Mouse (Mus musculus) frontal cortex, adult (tissue): ENCODE measurements at regions not wholly inside any gene's neighbourhood (a gene's known extent, or its start where the extent isn't known, plus 50 kb on each side); places are given as distances from the start of the nearest gene placed in this dataset.
A peak's percentile ranks its signal among the peaks of the same experiment; 100 is the strongest.

Source experiments
- ATAC-seq: cut with Nextera tagmentation; 2 replicates; pipeline ENCODE4 v1.9.2; 2017; ENCODE audit warnings: mild to moderate bottlenecking, moderate library complexity, mixed read lengths; ENCODE audit not compliant: low TSS enrichment

GRCm38 (mm10) chr5:100246709-100247108, 87.1 kb upstream of the Tmem150c start:
- no peak for ATAC-seq

GRCm38 (mm10) chr5:100244811-100245210, 85.2 kb upstream of the Tmem150c start:
- no peak for ATAC-seq

GRCm38 (mm10) chr5:100240876-100241275, 81.3 kb upstream of the Tmem150c start:
- 0 out of 2 replicates have a peak, but pooled peaks have one; percentile 62 for ATAC-seq

- ATAC-seq = no peak
Observed at GRCm38 (mm10) chr5:100239632-100240031, 80.0 kb upstream of the Tmem150c start.

- ATAC-seq = no peak
Observed at GRCm38 (mm10) chr5:100238287-100239036, 78.9 kb upstream of the Tmem150c start.

- no peak for ATAC-seq
Observed at GRCm38 (mm10) chr5:100237674-100238278, 78.2 kb upstream of the Tmem150c start.

- ATAC-seq = no peak
Observed at GRCm38 (mm10) chr5:100236277-100236676, 76.7 kb upstream of the Tmem150c start.

GRCm38 (mm10) chr5:100232076-100232475, 72.5 kb upstream of the Tmem150c start:
- no peak for ATAC-seq

GRCm38 (mm10) chr5:100231574-100231973, 72.0 kb upstream of the Tmem150c start:
- no peak; the same call in 1 of the 2 replicates for ATAC-seq

- ATAC-seq = no peak
Observed at GRCm38 (mm10) chr5:100230038-100230437, 70.4 kb upstream of the Tmem150c start.

- no peak for ATAC-seq
Observed at GRCm38 (mm10) chr5:100227888-100228287, 68.3 kb upstream of the Tmem150c start.

GRCm38 (mm10) chr5:100226571-100227235, 67.1 kb upstream of the Tmem150c start:
- no peak for ATAC-seq

- no peak for ATAC-seq
Observed at GRCm38 (mm10) chr5:100225491-100225890, 65.9 kb upstream of the Tmem150c start.

GRCm38 (mm10) chr5:100224773-100225363, 65.3 kb upstream of the Tmem150c start:
- no peak for ATAC-seq

- ATAC-seq = peak; percentile 82
Observed at GRCm38 (mm10) chr5:100221005-100221583, 61.5 kb upstream of the Tmem150c start.

GRCm38 (mm10) chr5:100220320-100220719, 60.7 kb upstream of the Tmem150c start:
- ATAC-seq = no peak

- no peak for ATAC-seq
Observed at GRCm38 (mm10) chr5:100218256-100218851, 58.7 kb upstream of the Tmem150c start.

- peak; percentile 46 for ATAC-seq
Observed at GRCm38 (mm10) chr5:100217178-100218035, 57.8 kb upstream of the Tmem150c start.

GRCm38 (mm10) chr5:100213901-100214300, 54.3 kb upstream of the Tmem150c start:
- no peak for ATAC-seq

- no peak for ATAC-seq
Observed at GRCm38 (mm10) chr5:100210708-100211107, 51.1 kb upstream of the Tmem150c start.
